Mouse (Mus musculus) erythroblast, embryonic 14.5 days (primary cell): ENCODE results near the gene Tcf23.

Experiments
- GATA1 ChIP-seq: IDR thresholded peaks from 2 replicates; pipeline ENCODE4 v1.6.1; 2012; ENCODE audit warnings: low read length, inconsistent platforms, mixed read lengths
- TAL1 ChIP-seq: IDR thresholded peaks from 3 replicates; pipeline ENCODE4 v1.6.1; 2012; ENCODE audit warnings: low read length, inconsistent platforms, mixed read lengths

GRCm38 (mm10) chr5:31024641-31025040, 56.2 kb downstream of the Tcf23 start:
- no peak for TF ChIP-seq GATA1
- TF ChIP-seq TAL1 = no peak
